Mouse (Mus musculus) ES-E14 (cell line): ENCODE measurements around the gene Gpat3. TPM values are rescaled to one million over a fixed set of nuclear protein-coding genes. Genes with fewer than 3 reads are reported as not detected.

Experiments used
- DNase-seq: peaks from one replicate; pipeline ENCODE4 v3.0.0-alpha.2; 2013; ENCODE audit warnings: low read depth, low spot score
- H3K27ac ChIP-seq: 2 replicates; pipeline ENCODE4 v1.5.1; 2012; ENCODE audit warnings: low read depth, mild to moderate bottlenecking, low read length, moderate library complexity, mixed read lengths; ENCODE audit not compliant: poor library complexity, insufficient read depth, severe bottlenecking
- H3K36me3 ChIP-seq: 2 replicates; pipeline ENCODE4 v1.6.1; 2012; ENCODE audit warnings: mild to moderate bottlenecking, low read length, moderate library complexity, mixed read lengths; ENCODE audit not compliant: control insufficient read depth, poor library complexity, insufficient read depth, severe bottlenecking
- H3K4me1 ChIP-seq, 2 experiments: fragments of 150-350 bp in 1 of 2; sonication (generic) in 1 of 2; 2 replicates each; pipeline ENCODE4 v1.6.1; 2012; ENCODE audit warnings: low read length in 2 of 2, mild to moderate bottlenecking in 1 of 2, mixed read lengths in 1 of 2; ENCODE audit not compliant: control insufficient read depth in 2 of 2, insufficient read depth in 2 of 2, poor library complexity in 1 of 2
- H3K4me3 ChIP-seq, 2 experiments: fragments of 150-350 bp in 1 of 2; sonication (generic) in 1 of 2; 2 replicates each; pipeline ENCODE4 v1.5.1; 2012; ENCODE audit warnings: low read length in 2 of 2, low read depth in 1 of 2, mild to moderate bottlenecking in 1 of 2, mixed read lengths in 1 of 2; ENCODE audit not compliant: insufficient read depth in 1 of 2, poor library complexity in 1 of 2, severe bottlenecking in 1 of 2
- H3K9ac ChIP-seq: 2 replicates; pipeline ENCODE4 v1.6.1; 2012; ENCODE audit warnings: low read depth, mild to moderate bottlenecking, low read length, mixed read lengths; ENCODE audit not compliant: poor library complexity, insufficient read depth, severe bottlenecking
- H3K9me3 ChIP-seq: fragments of 150-350 bp; sonication (generic); 2 replicates; pipeline ENCODE4 v1.6.1; 2012; ENCODE audit warnings: low read depth, mild to moderate bottlenecking, low read length; ENCODE audit not compliant: control insufficient read depth, insufficient read depth
- CHD2 ChIP-seq: IDR thresholded peaks from 2 replicates; pipeline ENCODE4 v1.6.1; 2014; ENCODE audit warnings: mild to moderate bottlenecking, low read depth, low read length, inconsistent platforms
- HCFC1 ChIP-seq: IDR thresholded peaks from 2 replicates; pipeline ENCODE4 v1.6.1; 2012; ENCODE audit warnings: low read length, inconsistent platforms, borderline replicate concordance; ENCODE audit not compliant: insufficient read depth
- MAFK ChIP-seq: IDR thresholded peaks from 2 replicates; pipeline ENCODE4 v1.6.1; 2014; ENCODE audit warnings: mild to moderate bottlenecking, low read depth, low read length, inconsistent platforms; ENCODE audit not compliant: insufficient read depth
- ZC3H11A ChIP-seq: IDR thresholded peaks from 2 replicates; pipeline ENCODE4 v1.6.1; 2012; ENCODE audit warnings: low read depth, mild to moderate bottlenecking, inconsistent platforms, low read length, borderline replicate concordance
- ZNF384 ChIP-seq: IDR thresholded peaks from 2 replicates; pipeline ENCODE4 v1.6.1; 2012; ENCODE audit warnings: low read depth, low read length, inconsistent platforms
- in situ Hi-C, 2 experiments: fragments of 600-800 bp; cut with MboI; formaldehyde crosslinking; loops; one replicate each; pipeline ENCODE4 v1.15.1; 2025; ENCODE audit warnings: low sequenced_read_pairs in 2 of 2, inconsistent platforms in 1 of 2; ENCODE audit not compliant: unreplicated experiment in 2 of 2
- total RNA-seq: library from RNA; depleted of rRNA; stranded (reverse); fragments of 300-350 nt; gene quantifications from 2 replicates; pipeline ENCODE4 v1.2.3, GENCODE M21; 2012

Gpat3 gene
- total RNA-seq, 1 experiment, result 9.3 TPM

DNA sequence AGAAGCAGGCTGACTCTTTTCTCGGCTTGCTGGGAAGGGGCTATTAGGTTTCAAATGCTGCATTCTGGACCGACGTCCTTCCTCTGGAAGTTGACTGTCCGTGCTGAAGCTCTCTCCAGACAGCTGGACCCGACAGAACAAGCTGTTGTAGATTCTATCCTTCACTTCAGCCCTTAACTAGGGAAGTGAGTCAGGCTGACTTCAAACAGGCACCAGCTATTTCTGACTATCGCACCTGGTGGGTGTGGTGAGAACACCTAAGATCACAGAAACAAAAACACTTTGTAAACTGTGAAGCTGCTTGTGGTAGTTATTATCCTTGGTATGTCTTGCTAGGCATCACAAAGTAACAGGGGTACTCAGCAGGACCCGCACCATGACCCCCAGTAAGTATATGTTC, 19.0 kb upstream of the Gpat3 start:
- DNase-seq, result no peak
- Histone ChIP-seq H3K9me3 (no peaks in the 10 kb centered on the region), H3K36me3 (no peaks in the 10 kb centered on the region), H3K4me1 (no peaks in the 10 kb centered on the region), H3K4me3 (no peak overlapping the region), H3K27ac (no peak overlapping the region), H3K9ac (no peak overlapping the region)
- in situ Hi-C loops, result loop anchor here (10.0 to 25.0 kb wide), 2 partner anchors 88 to 836 kb away; partner anchors contain the start of gene Nkx6-1 (in 1 of the 2)
- no peak for TF ChIP-seq MAFK
- no peak for TF ChIP-seq CHD2
- no peak for TF ChIP-seq ZC3H11A
- TF ChIP-seq ZNF384, result no peak
- no peak for TF ChIP-seq HCFC1

GRCm38 (mm10) chr5:100828701-100829100, 16.8 kb upstream of the Gpat3 start:
- DNase-seq, result no peak
- no peak overlapping the region for H3K4me3 ChIP-seq
- in situ Hi-C loops, result loop anchor here (10.0 to 25.0 kb wide), 2 partner anchors 86 to 834 kb away; partner anchors contain the start of gene Nkx6-1 (in 1 of the 2)
- H3K36me3 ChIP-seq, result no peaks in the 10 kb centered on the region
- H3K4me1 ChIP-seq, result no peaks in the 10 kb centered on the region
- no peak overlapping the region for H3K27ac ChIP-seq
- no peaks in the 10 kb centered on the region for H3K9me3 ChIP-seq
- no peak overlapping the region for H3K9ac ChIP-seq
- TF ChIP-seq CHD2 (no peak), ZC3H11A (no peak), HCFC1 (no peak), ZNF384 (no peak), MAFK (no peak)

DNA sequence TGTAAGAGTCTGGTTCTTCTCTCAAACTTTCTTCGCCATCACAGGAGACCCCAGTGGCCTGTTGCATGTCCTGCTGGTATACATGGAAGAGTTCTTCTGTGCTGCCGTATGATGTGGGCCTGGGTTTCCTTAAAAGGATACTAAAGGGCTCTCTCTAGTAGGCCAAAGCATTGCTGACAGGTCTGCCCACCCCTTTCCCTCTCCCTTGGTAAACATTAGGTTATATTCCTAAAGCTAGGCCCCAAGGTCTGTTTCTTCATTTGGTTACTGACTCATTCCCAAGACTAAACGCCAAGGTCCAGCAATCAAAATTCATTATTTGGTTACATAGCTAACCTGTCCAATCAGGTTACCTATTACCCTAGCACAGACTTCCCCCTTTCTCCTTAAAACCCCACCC, 12.8 kb upstream of the Gpat3 start:
- Histone ChIP-seq H3K27ac (no peak overlapping the region), H3K4me1 (0 out of 4 replicates have a peak, but pooled peaks cover 2% of the 10 kb centered on the region in 2 experiments), H3K9me3 (no peaks in the 10 kb centered on the region), H3K4me3 (no peak overlapping the region), H3K36me3 (no peaks in the 10 kb centered on the region), H3K9ac (no peak overlapping the region)
- no peak for DNase-seq
- in situ Hi-C loops, result loop anchor here in 1 of 2 experiments (25.0 kb wide), 1 partner anchor 830 kb away; the partner anchor contains the start of gene Nkx6-1
- TF ChIP-seq ZNF384 (no peak), HCFC1 (no peak)

DNA sequence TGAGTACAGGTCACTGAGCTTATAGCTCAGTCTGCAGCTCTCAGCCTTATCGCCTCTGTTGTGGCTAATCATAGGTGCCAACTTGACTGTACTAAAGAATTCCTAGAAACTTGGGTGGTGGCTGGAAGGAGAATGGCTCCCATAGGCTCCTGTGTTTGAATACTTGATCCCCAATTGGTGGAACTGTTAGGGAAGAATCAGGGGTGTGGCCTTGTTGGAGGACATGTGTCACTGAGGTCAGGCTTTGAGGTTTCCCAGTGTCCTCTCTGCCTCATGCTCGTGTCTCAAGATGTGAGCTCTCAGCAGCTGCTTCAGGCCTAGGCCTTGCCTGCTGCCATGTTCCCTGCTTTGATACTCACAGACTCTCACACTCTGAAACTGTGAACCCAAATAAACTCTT, 11.7 kb upstream of the Gpat3 start:
- no peak for DNase-seq
- TF ChIP-seq HCFC1 (no peak), CHD2 (no peak), MAFK (no peak), ZNF384 (no peak), ZC3H11A (no peak)
- Histone ChIP-seq H3K4me3 (no peak overlapping the region), H3K9ac (no peak overlapping the region), H3K36me3 (no peaks in the 10 kb centered on the region), H3K9me3 (no peaks in the 10 kb centered on the region), H3K4me1 (0 out of 4 replicates have a peak, but pooled peaks cover 2% of the 10 kb centered on the region in 2 experiments), H3K27ac (no peak overlapping the region)
- in situ Hi-C loops, result loop anchor here in 1 of 2 experiments (25.0 kb wide), 1 partner anchor 828 kb away; the partner anchor contains the start of gene Nkx6-1
